22 mouse cellular contexts compared by ENCODE assay signal in the genomic region with DNA sequence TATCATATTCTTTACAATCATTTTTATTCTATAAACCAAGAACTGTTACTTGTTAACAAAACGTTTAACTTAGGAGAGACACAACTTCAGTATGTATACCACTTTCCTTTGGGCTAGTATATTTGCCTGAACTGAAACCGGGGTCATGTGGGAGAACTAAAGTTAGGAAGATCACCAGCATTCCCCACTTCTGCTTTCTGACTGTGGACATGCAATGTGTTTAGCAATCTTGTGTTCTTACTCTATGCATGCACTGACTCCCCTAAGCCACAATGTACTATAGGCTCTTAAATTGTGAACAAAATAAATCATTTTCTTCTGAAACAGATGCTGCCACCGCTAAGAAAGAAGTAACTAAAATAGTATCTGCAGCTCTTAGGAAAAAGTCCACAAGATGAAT.
"Had no signal": no experiment of that assay in that cellular context is flagged by ENCODE, and none has a peak within 500 bp of the region (broad histone marks: within the 10 kb centered on the region; RNA-seq: fewer than 3 reads in every experiment).

No protein-coding gene starts in this region.

- DNase-seq: heart, postnatal 10 days; heart, postnatal 14 days; heart, postnatal 36 days; heart, postnatal 4 days; kidney, adult 11 months; kidney, adult 18-20 months; kidney, adult 2 months; kidney, adult 8-10 months; kidney, adult 9 months; kidney, postnatal 10 days; kidney, postnatal 14 days; kidney, postnatal 25 days; kidney, postnatal 36 days; kidney, postnatal 4 days; layer of hippocampus, adult 9-11 months; layer of hippocampus, postnatal 36 days had no signal

- ATAC-seq: hindbrain, embryonic 16.5 days; hindbrain, postnatal 0 days; inflammation-experienced regulatory T-cells, adult 6 months; intestine, embryonic 15.5 days; intestine, embryonic 16.5 days; intestine, postnatal 0 days had no signal
